Mouse (Mus musculus) neural tube, embryonic 14.5 days (tissue): ENCODE measurements around the gene Pkd1. TPM values are rescaled to one million over a fixed set of nuclear protein-coding genes. Genes with fewer than 3 reads are reported as not detected.

Source experiments
- ATAC-seq: fragments of 200-750 bp; cut with Nextera tagmentation; 2 replicates; pipeline ENCODE4 v1.8.0; 2017; ENCODE audit warnings: low read depth, mild to moderate bottlenecking, moderate TSS enrichment, moderate library complexity
- H3K27ac ChIP-seq: fragments of 300-500 bp; sonication (generic); 2 replicates; pipeline ENCODE4 v1.5.1; 2014; ENCODE audit warnings: low read depth, mild to moderate bottlenecking, control low read depth, low read length, moderate library complexity, mixed read lengths
- H3K27me3 ChIP-seq: fragments of 300-500 bp; sonication (generic); 2 replicates; pipeline ENCODE4 v1.6.1; 2014; ENCODE audit warnings: low read length; ENCODE audit not compliant: control insufficient read depth, insufficient read depth
- H3K36me3 ChIP-seq: fragments of 300-500 bp; sonication (generic); 2 replicates; pipeline ENCODE4 v1.6.1; 2014; ENCODE audit warnings: low read length, mixed read lengths; ENCODE audit not compliant: control insufficient read depth, insufficient read depth
- H3K4me1 ChIP-seq: fragments of 300-500 bp; sonication (generic); 2 replicates; pipeline ENCODE4 v1.6.1; 2014; ENCODE audit warnings: low read length; ENCODE audit not compliant: control insufficient read depth, insufficient read depth
- H3K4me2 ChIP-seq: fragments of 300-500 bp; sonication (generic); 2 replicates; pipeline ENCODE4 v1.6.1; 2014; ENCODE audit warnings: mild to moderate bottlenecking, low read depth, low read length, control low read depth
- H3K4me3 ChIP-seq: fragments of 300-500 bp; sonication (generic); 2 replicates; pipeline ENCODE4 v1.5.1; 2014; ENCODE audit warnings: low read depth, low read length, control low read depth, mixed read lengths
- H3K9ac ChIP-seq: fragments of 300-500 bp; sonication (generic); replicated peaks from 2 replicates; pipeline ENCODE4 v1.6.1; 2014; ENCODE audit warnings: low read depth, mild to moderate bottlenecking, control low read depth, low read length, mixed read lengths
- H3K9me3 ChIP-seq: fragments of 300-500 bp; sonication (generic); 2 replicates; pipeline ENCODE4 v1.6.1; 2016; ENCODE audit warnings: low read length; ENCODE audit not compliant: control insufficient read depth
- WGBS: fragments of 180-500 bp; shearing (Covaris S2); extraction: QIAGEN DNeasy Blood & Tissue Kit; methylation state at CpG from one replicate; pipeline ENCODE4 v1.1.7; 2014; 5-methylcytosine and 5-hydroxymethylcytosine counted together
- polyA plus RNA-seq: library from polyadenylated mRNA; unstranded; fragments of >200 nt; fragmentation: Nextera tagmentation; extraction: Ambion mirVana; gene quantifications from 2 replicates; pipeline ENCODE4 v1.2.1, GENCODE M21; 2014

The Pkd1 gene
- polyA plus RNA-seq, 1 experiment from 2014 or later = 30.8 TPM

DNA sequence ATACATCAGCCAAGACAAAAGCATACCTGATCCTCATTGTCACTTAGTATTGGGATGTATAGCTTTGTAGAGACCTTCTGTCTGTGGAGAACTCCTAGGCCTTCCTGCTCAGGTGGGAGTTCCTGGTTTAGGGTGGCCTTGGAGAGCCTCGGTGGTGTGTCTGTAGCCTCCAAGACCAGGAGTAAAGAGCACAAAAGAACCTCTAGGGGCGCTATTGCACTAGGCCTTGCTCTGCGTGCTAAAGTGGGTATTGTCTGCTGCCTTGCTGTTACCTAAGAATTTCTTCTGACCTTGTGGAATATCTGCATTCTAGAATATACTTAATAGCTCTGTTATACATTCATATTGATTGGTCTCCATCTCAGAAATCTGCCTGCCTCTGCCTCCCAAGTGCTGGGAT lies 9.3 kb upstream of the Pkd1 start:
- H3K36me3 ChIP-seq = no peaks in the 10 kb centered on the region
- no peak overlapping the region for H3K27ac ChIP-seq
- H3K27me3 ChIP-seq = no peaks in the 10 kb centered on the region
- WGBS = 3% methylated on average over 3 of the region's 3 CpGs
- H3K9me3 ChIP-seq = no peaks in the 10 kb centered on the region
- no peak; the same call in 1 of the 2 replicates for ATAC-seq
- H3K4me3 ChIP-seq = no peak overlapping the region
- no peak overlapping the region for H3K9ac ChIP-seq
- no peaks in the 10 kb centered on the region for H3K4me1 ChIP-seq
- no peak overlapping the region for H3K4me2 ChIP-seq

DNA sequence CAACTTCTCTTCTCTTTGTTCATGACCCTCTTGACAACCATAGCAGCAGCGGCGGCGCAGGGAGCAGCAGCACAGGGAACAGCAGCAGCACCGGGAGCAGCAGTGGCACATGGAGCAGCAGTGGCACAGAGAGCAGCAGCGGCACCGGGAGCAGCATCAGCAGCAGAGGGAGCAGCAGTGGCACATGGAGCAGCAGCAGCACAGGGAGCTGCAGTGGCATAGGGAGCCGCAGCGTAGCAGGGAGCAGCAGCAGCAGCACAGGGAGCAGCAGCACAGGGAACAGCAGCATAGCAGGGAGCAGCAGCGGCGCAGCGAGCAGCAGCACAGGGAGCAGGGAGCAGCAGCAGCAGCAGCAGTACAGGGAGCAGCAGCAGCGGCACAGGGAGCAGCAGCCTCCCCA lies 5.0 kb upstream of the Pkd1 start:
- no peaks in the 10 kb centered on the region for H3K36me3 ChIP-seq
- 19% methylated on average over 12 of the region's 12 CpGs for WGBS
- no peaks in the 10 kb centered on the region for H3K27me3 ChIP-seq
- no peak overlapping the region for H3K9ac ChIP-seq
- no peak overlapping the region for H3K4me3 ChIP-seq
- H3K9me3 ChIP-seq = no peaks in the 10 kb centered on the region
- no peak overlapping the region for H3K4me2 ChIP-seq
- peaks cover 4% of the 10 kb centered on the region; the same call in 1 of the 2 replicates for H3K4me1 ChIP-seq
- ATAC-seq = no peak
- H3K27ac ChIP-seq = no peak overlapping the region

GRCm38 (mm10) chr17:24545247-24545646 lies 4.4 kb upstream of the Pkd1 start:
- ATAC-seq = no peak
- no peak overlapping the region for H3K4me3 ChIP-seq
- H3K4me1 ChIP-seq = peaks cover 4% of the 10 kb centered on the region; the same call in 1 of the 2 replicates
- no peaks in the 10 kb centered on the region for H3K27me3 ChIP-seq
- H3K9me3 ChIP-seq = no peaks in the 10 kb centered on the region
- no peak overlapping the region for H3K27ac ChIP-seq
- 86% methylated on average over 2 of the region's 2 CpGs for WGBS
- H3K4me2 ChIP-seq = no peak overlapping the region
- H3K9ac ChIP-seq = no peak overlapping the region
- H3K36me3 ChIP-seq = no peaks in the 10 kb centered on the region

GRCm38 (mm10) chr17:24546234-24546633 lies 3.4 kb upstream of the Pkd1 start:
- ATAC-seq = no peak
- peaks cover 10% of the 10 kb centered on the region for H3K4me1 ChIP-seq
- WGBS = 80% methylated on average over 3 of the region's 3 CpGs

GRCm38 (mm10) chr17:24548435-24548834 lies 1.2 kb upstream of the Pkd1 start:
- peak overlapping the region; percentile 86 for H3K4me3 ChIP-seq
- H3K4me2 ChIP-seq = peak overlapping the region; percentile 91; the same call in 1 of the 2 replicates
- peaks cover 25% of the 10 kb centered on the region for H3K4me1 ChIP-seq
- no peaks in the 10 kb centered on the region for H3K9me3 ChIP-seq
- 42% methylated on average over 9 of the region's 9 CpGs for WGBS
- H3K9ac ChIP-seq = no peak overlapping the region
- H3K36me3 ChIP-seq = no peaks in the 10 kb centered on the region
- H3K27me3 ChIP-seq = no peaks in the 10 kb centered on the region
- no peak overlapping the region for H3K27ac ChIP-seq
- no peak for ATAC-seq

More at GRCm38 (mm10) chr17:24546234-24546633, 3.4 kb upstream of the Pkd1 start:
- H3K4me2 ChIP-seq = no peak overlapping the region
- no peak overlapping the region for H3K27ac ChIP-seq
- no peaks in the 10 kb centered on the region for H3K27me3 ChIP-seq
- H3K36me3 ChIP-seq = no peaks in the 10 kb centered on the region
- H3K9ac ChIP-seq = no peak overlapping the region
- H3K9me3 ChIP-seq = no peaks in the 10 kb centered on the region
- no peak overlapping the region for H3K4me3 ChIP-seq

- Histone ChIP-seq H3K9ac (0 out of 2 replicates have a peak overlapping the region, but pooled peaks have one; percentile 16), H3K27ac (peak overlapping the region; percentile 55; the same call in 1 of the 2 replicates), H3K27me3 (no peaks in the 10 kb centered on the region), H3K36me3 (no peaks in the 10 kb centered on the region), H3K9me3 (no peaks in the 10 kb centered on the region), H3K4me3 (peak overlapping the region; percentile 86), H3K4me1 (peaks cover 25% of the 10 kb centered on the region), H3K4me2 (peak overlapping the region; percentile 91)
- 4% methylated on average over 23 of the region's 23 CpGs for WGBS
- ATAC-seq = peak; percentile 22; the same call in 1 of the 2 replicates
Observed at GRCm38 (mm10) chr17:24548921-24549617, 565 bp upstream of the Pkd1 start.

DNA sequence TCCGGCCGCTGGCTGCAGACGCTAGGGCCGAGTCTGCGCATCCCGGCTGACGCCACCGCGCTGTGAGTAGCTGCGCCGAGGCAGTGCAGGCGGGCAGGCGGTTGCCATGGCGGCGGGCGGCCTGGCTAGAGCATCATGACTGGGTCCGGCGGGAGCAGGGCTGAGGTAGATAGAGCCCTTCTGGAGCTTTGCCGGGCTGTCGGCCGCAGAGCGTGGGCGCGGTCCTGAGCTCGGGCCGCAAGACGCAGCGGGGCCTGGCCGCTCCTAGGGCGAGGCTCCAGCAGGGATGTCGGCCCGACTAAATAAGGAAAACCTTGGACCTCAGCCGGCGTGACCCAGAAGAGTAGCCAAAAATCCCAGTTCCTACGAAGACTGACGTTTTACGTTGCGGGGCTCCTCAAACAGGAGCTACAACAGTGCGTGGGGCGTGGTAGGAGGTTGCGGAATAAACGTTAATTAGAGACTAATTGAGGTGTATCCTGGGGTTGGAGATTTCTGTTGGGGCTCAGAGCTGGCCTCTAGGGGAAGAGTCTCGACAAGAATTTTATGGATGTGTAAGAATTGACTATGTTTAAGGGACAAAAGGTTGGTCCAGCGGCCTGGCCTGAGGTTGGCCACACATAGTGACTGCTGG lies 899 bp downstream of the Pkd1 start:
- peak overlapping the region; percentile 86 for H3K4me3 ChIP-seq
- no peaks in the 10 kb centered on the region for H3K9me3 ChIP-seq
- under 1% methylated on average over 44 of the region's 44 CpGs for WGBS
- peak; percentile 83 for ATAC-seq
- peaks cover 25% of the 10 kb centered on the region for H3K4me1 ChIP-seq
- no peaks in the 10 kb centered on the region for H3K27me3 ChIP-seq
- no peaks in the 10 kb centered on the region for H3K36me3 ChIP-seq
- H3K4me2 ChIP-seq = peak overlapping the region; percentile 91
- H3K27ac ChIP-seq = peak overlapping the region; percentile 96
- H3K9ac ChIP-seq = peak overlapping the region; percentile 96

DNA sequence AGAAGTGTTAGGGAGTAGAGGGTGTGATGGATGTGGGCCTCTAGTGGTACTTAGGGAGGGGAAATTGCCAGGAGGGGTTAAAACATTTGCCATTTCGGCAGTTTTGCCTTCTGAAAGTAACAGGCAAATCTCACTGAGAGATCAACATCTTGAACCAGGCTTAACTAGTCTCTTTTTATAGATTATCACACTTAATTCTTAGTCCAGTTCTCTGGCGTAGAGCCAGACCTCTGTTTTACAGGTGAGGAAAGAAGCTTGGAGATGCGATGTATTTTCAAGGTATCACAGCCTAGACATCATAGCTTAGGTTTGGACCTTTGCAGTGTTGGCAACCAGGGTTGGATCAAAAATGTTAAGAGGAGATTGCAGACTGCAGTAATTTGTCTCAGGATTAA lies 1.4 kb downstream of the Pkd1 start:
- peak overlapping the region; percentile 91 for H3K4me2 ChIP-seq
- H3K4me3 ChIP-seq = peak overlapping the region; percentile 86
- peak overlapping the region; percentile 96 for H3K27ac ChIP-seq
- H3K4me1 ChIP-seq = peaks cover 25% of the 10 kb centered on the region
- ATAC-seq = no peak
- WGBS = 47% methylated on average over 3 of the region's 3 CpGs
- peak overlapping the region; percentile 96 for H3K9ac ChIP-seq
- no peaks in the 10 kb centered on the region for H3K27me3 ChIP-seq
- no peaks in the 10 kb centered on the region for H3K9me3 ChIP-seq
- no peaks in the 10 kb centered on the region for H3K36me3 ChIP-seq

DNA sequence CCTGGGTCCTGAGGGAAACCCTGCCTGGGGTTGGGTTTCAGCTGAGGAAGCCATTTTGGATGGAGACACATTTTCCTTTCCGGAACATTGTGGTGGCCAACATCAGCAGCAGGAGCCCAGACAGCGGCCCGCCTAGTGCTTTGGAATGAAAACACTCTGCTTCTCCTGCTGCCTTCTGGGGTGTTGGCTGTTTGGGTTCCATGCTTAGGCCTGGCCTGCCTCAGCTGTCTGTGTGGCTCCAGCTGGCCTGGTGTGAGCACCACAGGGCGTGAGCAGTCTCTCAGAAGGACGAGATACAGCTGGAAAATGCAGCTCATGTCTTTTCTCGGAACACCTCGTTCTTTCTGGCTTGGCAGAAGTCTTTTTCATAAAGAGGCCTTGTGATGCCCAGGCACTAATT lies 7.5 kb downstream of the Pkd1 start:
- Histone ChIP-seq H3K27me3 (no peaks in the 10 kb centered on the region), H3K4me3 (no peak overlapping the region), H3K27ac (no peak overlapping the region), H3K4me2 (no peak overlapping the region), H3K9me3 (no peaks in the 10 kb centered on the region), H3K4me1 (peaks cover 28% of the 10 kb centered on the region), H3K9ac (no peak overlapping the region), H3K36me3 (no peaks in the 10 kb centered on the region; the same call in 1 of the 2 replicates)
- WGBS = 92% methylated on average over 7 of the region's 7 CpGs
- ATAC-seq = no peak
